Mouse (Mus musculus) CH12.LX (cell line): ENCODE measurements around the gene Etl4. TPM values are rescaled to one million over a fixed set of nuclear protein-coding genes. Genes with fewer than 3 reads are reported as not detected.
A peak's percentile ranks its signal among the peaks of the same experiment; 100 is the strongest.

Experiments used
- DNase-seq: peaks from one replicate; pipeline ENCODE4 v3.0.0-alpha.2; 2013; ENCODE audit errors: extremely low read depth
- H3K27ac ChIP-seq: 2 replicates; pipeline ENCODE4 v1.5.1; 2012; ENCODE audit warnings: low read depth, mild to moderate bottlenecking, control low read depth, moderate library complexity; ENCODE audit not compliant: insufficient read depth
- H3K27me3 ChIP-seq: replicated peaks from 2 replicates; pipeline ENCODE3; 2012; ENCODE audit warnings: inconsistent platforms
- H3K36me3 ChIP-seq, 2 experiments: replicated peaks in 1 of 2; 2 replicates each; pipeline versions ENCODE3 to v1.6.1; 2012; ENCODE audit warnings: inconsistent platforms in 1 of 2, low read length in 1 of 2, mild to moderate bottlenecking in 1 of 2, mixed read lengths in 1 of 2, moderate library complexity in 1 of 2; ENCODE audit not compliant: control insufficient read depth in 1 of 2, insufficient read depth in 1 of 2
- H3K4me1 ChIP-seq, 2 experiments: 2 replicates each; pipeline ENCODE4 v1.6.1; 2012; ENCODE audit warnings: inconsistent platforms in 1 of 2, moderate library complexity in 1 of 2; ENCODE audit not compliant: insufficient read depth in 2 of 2, control insufficient read depth in 1 of 2
- H3K4me2 ChIP-seq: 2 replicates; pipeline ENCODE4 v1.6.1; 2012; ENCODE audit warnings: low read depth, mild to moderate bottlenecking, control low read depth; ENCODE audit not compliant: poor library complexity, insufficient read depth, severe bottlenecking
- H3K4me3 ChIP-seq, 3 experiments: fragments of 150-350 bp in 1 of 3; sonication (generic) in 1 of 3; replicated peaks in 1 of 3; 2 replicates each; pipeline versions ENCODE3 to v1.5.1; 2011 to 2012; ENCODE audit warnings: low read depth in 2 of 3, low read length in 2 of 3, mild to moderate bottlenecking in 2 of 3, moderate library complexity in 2 of 3, control low read depth in 1 of 3, improper control_type of control experiment in 1 of 3, inconsistent platforms in 1 of 3, mixed read lengths in 1 of 3; ENCODE audit not compliant: poor library complexity in 1 of 3
- H3K79me2 ChIP-seq: replicated peaks from 2 replicates; pipeline ENCODE4 v1.6.1; 2012; ENCODE audit warnings: mild to moderate bottlenecking, moderate library complexity; ENCODE audit not compliant: control insufficient read depth, poor library complexity, insufficient read depth, severe bottlenecking; ENCODE audit errors: extremely low read depth
- H3K9ac ChIP-seq: 2 replicates; pipeline ENCODE4 v1.6.1; 2012; ENCODE audit warnings: low read depth, mild to moderate bottlenecking, control low read depth, moderate library complexity; ENCODE audit not compliant: insufficient read depth
- H3K9me3 ChIP-seq: replicated peaks from 2 replicates; pipeline ENCODE3; 2012; ENCODE audit warnings: low read length, inconsistent platforms, mixed read lengths
- BHLHE40 ChIP-seq: IDR thresholded peaks from 2 replicates; pipeline ENCODE4 v1.6.1; 2011; ENCODE audit warnings: mild to moderate bottlenecking, low read depth, low read length, improper control_type of control experiment
- CHD1 ChIP-seq: IDR thresholded peaks from 2 replicates; pipeline ENCODE4 v1.6.1; 2012; ENCODE audit warnings: low read depth, low read length, improper control_type of control experiment, inconsistent platforms
- CHD2 ChIP-seq: IDR thresholded peaks from 2 replicates; pipeline ENCODE4 v1.6.1; 2011; ENCODE audit warnings: low read length, improper control_type of control experiment
- CTCF ChIP-seq, 2 experiments: IDR thresholded peaks in 1 of 2; conservative IDR thresholded peaks in 1 of 2; 2 replicates each; pipeline ENCODE4 v1.5.1; 2011 to 2012; ENCODE audit warnings: low read depth in 2 of 2, low read length in 2 of 2, improper control_type of control experiment in 1 of 2, inconsistent platforms in 1 of 2, mild to moderate bottlenecking in 1 of 2, moderate library complexity in 1 of 2
- E2F4 ChIP-seq: IDR thresholded peaks from 2 replicates; pipeline ENCODE4 v1.6.1; 2011; ENCODE audit warnings: low read depth, low read length, improper control_type of control experiment; ENCODE audit not compliant: insufficient replicate concordance
- ELF1 ChIP-seq: IDR thresholded peaks from 2 replicates; pipeline ENCODE4 v1.6.1; 2014; ENCODE audit warnings: low read depth, mild to moderate bottlenecking, inconsistent platforms, low read length, improper control_type of control experiment
- EP300 ChIP-seq: IDR thresholded peaks from 2 replicates; pipeline ENCODE4 v1.6.1; 2011; ENCODE audit warnings: low read length, improper control_type of control experiment
- ETS1 ChIP-seq: conservative IDR thresholded peaks from 2 replicates; pipeline ENCODE4 v1.6.1; 2012; ENCODE audit warnings: low read depth, mild to moderate bottlenecking, inconsistent platforms, low read length, improper control_type of control experiment, moderate library complexity
- GABPA ChIP-seq: IDR thresholded peaks from 2 replicates; pipeline ENCODE4 v1.6.1; 2012; ENCODE audit warnings: low read depth, low read length, improper control_type of control experiment, inconsistent platforms; ENCODE audit not compliant: insufficient replicate concordance
- HCFC1 ChIP-seq: IDR thresholded peaks from 2 replicates; pipeline ENCODE4 v1.6.1; 2012; ENCODE audit warnings: low read depth, mild to moderate bottlenecking, inconsistent platforms, low read length, improper control_type of control experiment
- IRF4 ChIP-seq: IDR thresholded peaks from 2 replicates; pipeline ENCODE4 v1.6.1; 2014; ENCODE audit warnings: low read depth, mild to moderate bottlenecking, inconsistent platforms, low read length, improper control_type of control experiment
- JUN ChIP-seq: IDR thresholded peaks from 2 replicates; pipeline ENCODE4 v1.6.1; 2011; ENCODE audit warnings: low read depth, mild to moderate bottlenecking, low read length, improper control_type of control experiment, moderate library complexity; ENCODE audit not compliant: insufficient read depth
- JUND ChIP-seq: conservative IDR thresholded peaks from 2 replicates; pipeline ENCODE4 v1.6.1; 2011; ENCODE audit warnings: low read depth, low read length, improper control_type of control experiment
- KAT2A ChIP-seq: IDR thresholded peaks from 2 replicates; pipeline ENCODE4 v1.6.1; 2012; ENCODE audit warnings: low read length, improper control_type of control experiment, inconsistent platforms; ENCODE audit not compliant: insufficient replicate concordance
- MAX ChIP-seq: IDR thresholded peaks from 2 replicates; pipeline ENCODE4 v1.6.1; 2011; ENCODE audit warnings: low read length, improper control_type of control experiment
- MEF2A ChIP-seq: IDR thresholded peaks from 2 replicates; pipeline ENCODE4 v1.6.1; 2014; ENCODE audit warnings: low read depth, mild to moderate bottlenecking, inconsistent platforms, low read length, improper control_type of control experiment, borderline replicate concordance
- MXI1 ChIP-seq: IDR thresholded peaks from 2 replicates; pipeline ENCODE4 v1.6.1; 2011; ENCODE audit warnings: mild to moderate bottlenecking, low read depth, low read length, improper control_type of control experiment
- MYC ChIP-seq: IDR thresholded peaks from 2 replicates; pipeline ENCODE4 v1.6.1; 2011; ENCODE audit warnings: low read depth, mild to moderate bottlenecking, improper control_type of control experiment, low read length
- NRF1 ChIP-seq: IDR thresholded peaks from 2 replicates; pipeline ENCODE4 v1.6.1; 2014; ENCODE audit warnings: low read depth, mild to moderate bottlenecking, inconsistent platforms, low read length, improper control_type of control experiment, moderate library complexity
- PAX5 ChIP-seq: IDR thresholded peaks from 2 replicates; pipeline ENCODE4 v1.6.1; 2012; ENCODE audit warnings: low read length, inconsistent platforms, mixed read lengths
- POLR2A ChIP-seq: IDR thresholded peaks from 2 replicates; pipeline ENCODE4 v1.6.1; 2011; ENCODE audit warnings: low read depth, mild to moderate bottlenecking, improper control_type of control experiment, low read length
- POLR2AphosphoS2 ChIP-seq: IDR thresholded peaks from 2 replicates; pipeline ENCODE4 v1.6.1; 2011; ENCODE audit warnings: low read depth, low read length, improper control_type of control experiment
- RCOR1 ChIP-seq: conservative IDR thresholded peaks from 2 replicates; pipeline ENCODE4 v1.6.1; 2012; ENCODE audit warnings: low read depth, mild to moderate bottlenecking, inconsistent platforms, low read length, improper control_type of control experiment
- SIN3A ChIP-seq: IDR thresholded peaks from 2 replicates; pipeline ENCODE4 v1.6.1; 2012; ENCODE audit warnings: low read length, improper control_type of control experiment, inconsistent platforms
- TBP ChIP-seq: conservative IDR thresholded peaks from 2 replicates; pipeline ENCODE4 v1.6.1; 2011; ENCODE audit warnings: low read depth, low read length, improper control_type of control experiment
- TCF12 ChIP-seq: IDR thresholded peaks from 2 replicates; pipeline ENCODE4 v1.6.1; 2014; ENCODE audit warnings: low read depth, mild to moderate bottlenecking, inconsistent platforms, low read length, improper control_type of control experiment
- UBTF ChIP-seq: IDR thresholded peaks from 2 replicates; pipeline ENCODE4 v1.6.1; 2012; ENCODE audit warnings: low read depth, mild to moderate bottlenecking, inconsistent platforms, low read length, improper control_type of control experiment, moderate library complexity
- USF1 ChIP-seq: IDR thresholded peaks from 2 replicates; pipeline ENCODE4 v1.6.1; 2014; ENCODE audit warnings: low read depth, mild to moderate bottlenecking, inconsistent platforms, low read length, improper control_type of control experiment
- ZC3H11A ChIP-seq: IDR thresholded peaks from 2 replicates; pipeline ENCODE4 v1.6.1; 2012; ENCODE audit warnings: low read depth, mild to moderate bottlenecking, inconsistent platforms, low read length, improper control_type of control experiment
- ZNF384 ChIP-seq: IDR thresholded peaks from 2 replicates; pipeline ENCODE4 v1.6.1; 2012; ENCODE audit warnings: low read depth, low read length, improper control_type of control experiment, inconsistent platforms
- dilution Hi-C: fragments of 300-500 bp; cut with MboI; formaldehyde crosslinking; loops from 2 replicates; pipeline ENCODE4 v1.14.3; 2020; ENCODE audit warnings: low sequenced_read_pairs; ENCODE audit not compliant: extremely low pct_unique_long_range_greater_than_20kb, extremely low pct_ligation_motif_present
- in situ Hi-C: fragments of 300-500 bp; cut with MboI; formaldehyde crosslinking; loops from 3 replicates; pipeline ENCODE4 v1.14.3; 2019; ENCODE audit warnings: low sequenced_read_pairs, low pct_ligation_motif_present, low pct_unique_long_range_greater_than_20kb, mixed read lengths
- polyA plus RNA-seq: library from polyadenylated mRNA; unstranded; fragments of >175 nt; gene quantifications from 2 replicates; pipeline ENCODE4 v1.2.1, GENCODE M21; 2012; ENCODE audit warnings: low read depth; ENCODE audit not compliant: insufficient read length
- total RNA-seq, 2 experiments: library from RNA; depleted of rRNA; stranded (reverse); fragments of 300-350 nt in 1 of 2; fragments of >200 nt in 1 of 2; gene quantifications; 2 replicates each; pipeline ENCODE4 v1.2.3; 2012 to 2014

Etl4 gene
- total and polyA plus RNA-seq, 3 experiments: 7.2 to 18.6 (median 11.7) TPM

GRCm38 (mm10) chr2:20697719-20698118, 788.1 kb downstream of the Etl4 start (continued):
- TF ChIP-seq MXI1 (peak; percentile 96), POLR2A (no peak), SIN3A (peak; percentile 96)

GRCm38 (mm10) chr2:20705110-20705509, 795.5 kb downstream of the Etl4 start:
- H3K9ac ChIP-seq: no peak overlapping the region
- TF ChIP-seq USF1: no peak
- no peak for TF ChIP-seq E2F4
- peaks cover 2% of the 10 kb centered on the region for H3K9me3 ChIP-seq
- H3K27ac ChIP-seq: no peak overlapping the region
- no peak for DNase-seq
- no peaks in the 10 kb centered on the region for H3K79me2 ChIP-seq
- no peak overlapping the region for H3K4me2 ChIP-seq
- dilution Hi-C loops: no loop called here
- H3K4me3 ChIP-seq: no peak overlapping the region
- H3K27me3 ChIP-seq: no peaks in the 10 kb centered on the region
- peaks cover 8 to 16% of the 10 kb centered on the region in 2 experiments; a peak in 3 of 4 replicates for H3K4me1 ChIP-seq
- H3K36me3 ChIP-seq: peaks cover 2 to 15% of the 10 kb centered on the region in 2 experiments
- in situ Hi-C loops: no loop called here

GRCm38 (mm10) chr2:20710589-20710988, 801.0 kb downstream of the Etl4 start:
- dilution Hi-C loops: no loop called here
- DNase-seq: peak; percentile 33
- peaks cover 2 to 24% of the 10 kb centered on the region in 2 experiments for H3K36me3 ChIP-seq
- in situ Hi-C loops: no loop called here
- no peaks in the 10 kb centered on the region for H3K9me3 ChIP-seq
- peaks cover 13 to 22% of the 10 kb centered on the region in 2 experiments for H3K4me1 ChIP-seq
- H3K4me3 ChIP-seq: no peak overlapping the region
- H3K9ac ChIP-seq: no peak overlapping the region
- no peaks in the 10 kb centered on the region for H3K79me2 ChIP-seq
- no peak overlapping the region for H3K4me2 ChIP-seq
- no peaks in the 10 kb centered on the region for H3K27me3 ChIP-seq
- H3K27ac ChIP-seq: no peak overlapping the region
- TF ChIP-seq ETS1: peak; percentile 79
- TF ChIP-seq JUND: peak; percentile 76
- TF ChIP-seq POLR2A: no peak
- no peak for TF ChIP-seq POLR2AphosphoS2
- TF ChIP-seq MAX: peak; percentile 36; the same call in 1 of the 2 replicates
- TF ChIP-seq TBP: no peak
- TF ChIP-seq BHLHE40: peak; percentile 89
- peak; percentile 83 for TF ChIP-seq EP300
- TF ChIP-seq NRF1: no peak
- TF ChIP-seq UBTF: no peak
- no peak for TF ChIP-seq ZNF384
- no peak for TF ChIP-seq ZC3H11A
- TF ChIP-seq TCF12: peak; percentile 74
- TF ChIP-seq IRF4: peak; percentile 84
- peak; percentile 27; the same call in 1 of the 2 replicates for TF ChIP-seq ELF1
- no peak for TF ChIP-seq MXI1
- TF ChIP-seq USF1: no peak
- TF ChIP-seq MEF2A: peak; percentile 26; the same call in 1 of the 2 replicates
- TF ChIP-seq MYC: peak; percentile 61; the same call in 1 of the 2 replicates
- no peak for TF ChIP-seq GABPA
- TF ChIP-seq CHD1: no peak
- TF ChIP-seq KAT2A: no peak
- peak; percentile 44; the same call in 1 of the 2 replicates for TF ChIP-seq SIN3A
- 0 out of 2 replicates have a peak, but pooled peaks have one; percentile 38 for TF ChIP-seq JUN
- TF ChIP-seq CHD2: peak; percentile 33; the same call in 1 of the 2 replicates
- no peak for TF ChIP-seq E2F4
- TF ChIP-seq RCOR1: 0 out of 2 replicates have a peak, but pooled peaks have one; percentile 47
- TF ChIP-seq PAX5: no peak
- no peak for TF ChIP-seq CTCF (conservative IDR thresholded peaks at IDR 0.05 in 1 of 2, IDR thresholded peaks at IDR 0.05 in 1 of 2; ENCODE audit: low read depth in 2 of 2, low read length in 2 of 2)
- no peak for TF ChIP-seq HCFC1
